Mouse (Mus musculus) natural killer cell, adult 2 months (primary cell): ENCODE results near the gene Rab23.

ENCODE experiments used
- DNase-seq, 2 experiments: peaks; one replicate each; pipeline ENCODE4 v3.0.0; 2022; ENCODE audit warnings: low spot score in 2 of 2

Rab23 gene

DNA sequence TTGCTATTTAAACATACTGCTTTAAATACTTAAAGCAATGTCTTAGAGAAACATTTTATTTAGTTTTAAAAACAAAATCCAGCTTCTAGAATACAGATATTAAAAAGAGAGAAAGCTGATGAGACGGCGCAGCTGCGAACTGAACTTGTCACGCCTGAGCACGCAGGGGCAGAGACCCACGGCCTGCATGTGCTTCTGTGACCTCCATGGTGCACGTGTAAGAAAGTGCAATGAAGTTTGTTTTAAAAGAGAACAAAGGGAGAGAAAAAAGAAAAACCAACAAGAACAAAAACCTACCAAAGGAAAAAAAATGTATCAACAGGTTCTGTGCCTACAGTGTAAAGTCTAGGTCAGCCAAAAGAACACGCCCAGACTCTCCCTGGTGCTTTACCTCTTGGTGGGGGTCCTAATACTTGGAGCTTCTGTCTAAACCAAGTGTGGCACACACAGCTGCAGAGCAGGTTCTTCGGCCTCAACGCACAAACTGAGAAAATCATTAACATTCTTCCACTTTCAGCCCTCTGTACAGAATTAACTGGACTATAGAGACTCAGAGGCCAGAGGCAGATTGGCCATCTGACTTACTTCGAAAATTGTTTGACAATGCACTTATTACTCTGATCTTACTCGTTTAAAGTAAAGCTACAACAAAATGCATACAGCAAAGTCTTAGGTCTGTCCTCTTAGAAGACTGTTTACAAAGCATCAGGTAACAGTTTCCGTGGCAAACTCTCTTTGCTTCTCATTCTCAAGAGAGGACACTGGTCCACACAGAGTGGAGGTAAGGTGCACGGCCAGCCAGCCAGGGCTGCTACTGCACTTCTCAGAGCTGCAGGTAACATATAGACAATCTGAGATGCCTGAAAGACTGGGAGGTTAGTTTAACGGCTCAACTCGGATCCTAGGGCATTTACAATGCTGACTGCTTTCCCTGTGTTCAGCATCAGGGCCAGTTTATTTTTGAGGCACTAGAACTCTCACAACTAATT lies 47.1 kb downstream of the Rab23 start:
- no peak for DNase-seq

- no peak for DNase-seq
These were observed 48.6 kb downstream of the Rab23 start for GRCm38 (mm10) chr1:33768091-33768787.

DNA sequence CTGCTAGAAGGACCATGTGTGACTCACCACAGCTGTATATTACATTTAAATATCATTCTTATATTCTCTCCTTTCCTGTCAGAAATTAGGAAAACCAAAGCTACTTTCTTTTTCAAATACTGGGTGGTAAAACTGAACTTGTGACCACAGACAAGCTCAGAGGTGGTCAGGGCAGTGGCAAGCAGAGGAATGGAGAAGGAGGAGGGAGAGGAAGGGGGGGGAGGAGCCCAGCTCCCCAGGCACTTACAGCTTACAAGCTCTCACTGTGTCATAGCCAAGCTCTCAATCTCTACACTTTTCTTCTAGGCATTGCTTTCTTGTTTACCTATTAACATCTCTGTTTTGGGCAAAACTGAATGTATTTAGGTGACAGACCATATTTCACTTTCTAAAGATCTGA lies 49.1 kb downstream of the Rab23 start:
- no peak for DNase-seq

DNA sequence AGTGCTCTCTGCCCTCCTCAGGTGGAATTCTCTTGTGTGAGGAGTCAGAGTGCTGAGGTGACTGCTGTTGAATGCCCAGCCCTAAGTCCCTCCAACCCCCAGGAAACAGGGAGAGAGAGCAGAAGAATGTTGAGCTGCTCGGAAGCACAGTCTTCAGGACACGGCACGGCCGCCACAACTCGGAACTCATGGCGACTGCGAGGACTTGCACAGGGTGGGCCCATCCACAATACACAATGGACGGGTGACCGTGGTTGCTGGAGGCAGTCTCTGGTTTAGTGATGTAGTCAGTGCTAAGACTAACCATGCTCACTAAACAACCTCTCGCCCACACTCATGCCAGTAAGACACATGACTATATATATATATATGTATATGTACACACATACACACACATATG lies 51.9 kb downstream of the Rab23 start:
- DNase-seq = no peak

DNA sequence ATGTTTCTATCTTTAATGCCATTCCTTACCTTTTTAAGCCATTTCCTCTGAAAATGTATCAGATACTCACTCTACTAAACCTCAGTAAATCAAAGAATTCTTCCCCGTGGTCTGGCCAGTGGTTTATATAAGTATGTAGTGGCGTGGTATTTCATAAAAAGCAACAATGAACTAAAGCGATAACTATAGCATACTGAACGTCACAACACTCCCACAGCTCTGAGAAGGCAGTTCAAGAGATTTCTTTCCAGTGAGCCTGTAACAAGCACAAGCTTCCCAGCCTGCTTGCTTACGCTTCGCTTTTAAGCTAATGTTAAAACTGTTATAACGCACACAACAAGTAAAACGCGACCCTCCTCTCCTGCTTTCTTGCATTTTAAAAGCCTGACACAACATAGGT lies 52.4 kb downstream of the Rab23 start:
- DNase-seq = no peak

DNA sequence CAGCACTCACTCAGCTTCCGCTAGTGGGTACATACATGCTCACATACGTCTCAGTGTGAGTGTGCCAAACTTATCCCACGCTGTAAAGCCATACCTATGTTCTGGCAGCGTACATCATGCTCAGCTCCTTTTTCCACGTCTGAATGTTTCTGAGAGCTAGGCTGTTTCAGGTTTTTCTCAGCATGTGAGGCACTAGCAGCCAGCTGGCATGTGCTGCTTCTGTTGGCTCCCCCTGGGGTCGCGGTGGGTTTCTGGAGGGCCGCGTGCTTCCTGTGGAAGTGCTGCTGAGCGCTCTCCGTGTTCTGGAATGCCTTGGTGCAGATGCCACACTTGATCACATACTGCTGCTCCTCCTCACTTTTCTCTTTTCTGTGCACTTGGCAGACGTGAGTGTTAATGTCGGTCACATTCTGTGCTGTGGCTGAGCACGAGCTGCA lies 56.5 kb downstream of the Rab23 start:
- no peak for DNase-seq

DNA sequence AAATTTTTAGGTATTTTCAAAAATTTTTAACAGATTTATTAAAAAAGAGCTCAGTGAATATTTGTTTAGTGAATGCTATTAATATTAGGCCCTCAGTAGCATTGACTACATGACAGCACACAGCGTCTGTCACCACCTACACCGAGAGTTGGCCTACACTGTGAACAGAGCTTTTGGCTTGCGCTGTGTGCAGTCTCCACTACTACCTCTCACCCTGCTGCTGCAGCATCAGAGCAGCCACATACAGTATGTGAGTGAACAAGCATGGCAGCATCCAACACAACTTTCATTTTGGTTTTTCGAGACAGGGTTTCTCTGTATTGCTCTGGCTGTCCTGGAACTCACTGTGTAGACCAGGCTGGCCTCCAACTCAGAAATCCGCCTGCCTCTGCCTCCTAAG lies 64.9 kb downstream of the Rab23 start:
- no peak for DNase-seq

DNA sequence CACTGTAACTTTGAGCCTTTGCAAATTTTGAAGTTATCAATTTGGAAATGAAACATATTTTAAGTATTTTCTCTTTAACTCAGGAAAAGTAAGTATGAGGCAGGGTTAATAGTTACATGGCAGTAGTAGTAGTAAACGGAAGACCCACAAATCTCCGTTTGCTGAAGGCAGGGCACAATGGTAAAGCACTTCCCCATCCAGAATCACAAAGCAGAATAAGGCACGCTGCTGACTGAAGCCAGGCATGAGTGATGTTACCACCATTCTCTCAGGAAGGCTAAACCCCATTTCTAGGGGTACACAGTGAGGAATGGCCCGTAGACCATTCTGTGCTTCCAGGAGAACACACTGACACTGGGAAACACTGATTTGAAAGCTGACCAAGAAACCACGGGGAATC lies 68.4 kb downstream of the Rab23 start:
- no peak for DNase-seq

DNA sequence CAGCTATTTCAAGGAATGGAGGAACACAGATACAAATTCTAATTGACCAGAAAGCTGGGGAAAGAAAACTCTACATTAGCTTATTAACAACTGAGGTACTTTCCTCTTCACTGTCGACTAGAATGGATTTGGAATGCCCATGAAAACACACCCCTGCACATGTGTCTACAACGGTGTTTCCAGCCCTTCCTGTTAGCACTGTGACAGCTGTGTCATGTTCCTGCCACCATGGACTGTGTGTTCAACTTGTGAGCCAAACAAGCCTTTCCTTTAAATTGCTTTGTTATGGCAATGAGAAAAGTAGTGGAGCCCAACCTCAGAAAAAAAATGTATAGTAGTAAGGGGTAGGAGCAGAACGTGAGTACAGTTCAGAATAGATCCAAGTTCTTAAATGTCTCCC lies 68.8 kb downstream of the Rab23 start:
- no peak for DNase-seq
